Mouse (Mus musculus) liver, adult 2 months (tissue): ENCODE measurements around the gene B3gat3.

ENCODE experiments used
- CTCF ChIP-seq: fragments of 200-500 bp; IDR thresholded peaks from 2 replicates; pipeline ENCODE4 v1.5.1; 2011; ENCODE audit warnings: low read depth, low read length, control low read depth
- POLR2A ChIP-seq: fragments of 200-500 bp; IDR thresholded peaks from 2 replicates; pipeline ENCODE4 v1.6.1; 2011; ENCODE audit warnings: low read length, control low read depth; ENCODE audit not compliant: insufficient read depth; ENCODE audit errors: extremely low read depth

- TF ChIP-seq POLR2A = no peak
- TF ChIP-seq CTCF = no peak
These were observed 46.0 kb downstream of the B3gat3 start for GRCm38 (mm10) chr19:8966198-8966589.
